Mouse (Mus musculus): ENCODE results near the gene Msto1.
"Not testable (repeated sequence)": the region's sequence is repeated elsewhere in the genome, so short reads cannot be mapped to it uniquely, and the experiment has no call there.

Gene Msto1

DNA sequence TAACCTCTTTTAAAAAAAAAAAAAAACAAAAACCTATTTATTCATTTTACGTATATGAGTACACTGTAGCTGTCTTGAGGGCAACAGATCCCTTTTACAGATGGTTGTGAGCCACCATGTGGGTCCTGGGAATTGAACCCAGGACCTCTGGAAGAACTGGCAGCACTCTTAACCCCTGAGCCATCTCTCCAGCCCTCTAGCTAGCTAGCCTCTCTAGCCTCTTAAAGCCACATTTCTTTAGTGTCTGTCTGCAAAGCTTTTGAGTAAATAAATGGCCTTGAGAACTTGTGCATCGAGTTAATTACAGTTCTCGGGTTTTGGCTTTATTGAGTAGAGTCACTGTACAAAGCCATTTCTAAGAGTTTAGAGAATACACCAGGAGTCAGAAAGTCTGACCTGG lies 9.0 kb downstream of the Msto1 start:
- no peak for DNase-seq

DNA sequence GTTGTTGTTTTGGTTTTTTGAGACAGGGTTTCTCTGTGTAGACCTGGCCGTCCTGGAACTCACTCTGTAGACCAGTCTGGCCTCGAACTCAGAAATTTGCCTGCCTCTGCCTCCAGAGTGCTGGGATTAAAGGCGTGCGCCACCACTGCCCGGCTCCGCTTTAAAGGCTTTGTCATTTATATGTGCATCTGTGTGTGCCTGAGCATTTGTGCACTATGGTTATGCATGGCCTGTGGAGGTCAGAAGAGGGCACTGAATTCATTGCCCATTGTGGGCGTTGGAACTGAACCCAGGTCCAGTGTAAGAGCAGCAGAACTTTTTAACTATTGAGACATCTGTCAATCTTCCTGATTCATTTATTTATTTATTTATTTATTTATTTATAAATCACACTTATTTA lies 20.8 kb downstream of the Msto1 start:
- not testable (repeated sequence) for DNase-seq

DNA sequence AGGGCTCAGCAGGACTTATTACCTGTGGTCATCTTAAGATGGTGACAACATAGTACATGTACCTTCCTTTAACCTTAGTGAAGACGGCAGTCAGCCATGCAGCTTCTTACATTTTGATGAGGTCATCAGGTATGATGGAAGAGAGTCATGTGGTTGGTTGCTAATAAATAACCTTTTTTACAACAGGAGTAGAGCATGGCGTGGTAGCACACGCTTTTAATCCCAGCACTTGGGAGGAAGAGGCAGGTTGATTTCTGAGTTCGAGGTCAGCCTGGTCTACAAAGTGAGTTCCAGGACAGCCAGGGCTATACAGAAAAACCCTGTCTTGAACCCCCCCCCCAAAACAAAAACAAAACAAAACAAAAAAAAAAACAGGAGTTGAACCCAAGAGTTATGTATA lies 31.3 kb downstream of the Msto1 start:
- DNase-seq, result not testable (repeated sequence)

DNA sequence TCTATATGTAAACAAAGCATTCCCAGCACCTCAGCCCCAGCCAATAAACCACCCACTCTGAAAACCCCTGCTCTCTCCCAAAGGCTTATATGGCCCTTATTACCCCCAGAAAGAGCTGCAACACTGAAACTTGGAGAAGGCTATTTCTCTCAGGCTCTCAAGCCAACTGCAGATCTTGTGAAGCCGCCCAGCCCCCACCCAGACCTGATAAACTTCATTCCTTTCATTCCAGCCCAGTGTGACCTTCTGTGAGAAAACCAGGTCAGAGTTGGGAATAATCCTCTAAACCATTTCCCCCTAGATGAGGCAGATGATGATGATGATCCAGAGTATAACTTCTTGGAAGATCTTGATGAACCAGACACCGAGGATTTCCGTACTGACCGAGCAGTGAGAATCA lies 45.4 kb downstream of the Msto1 start:
- not testable (repeated sequence) for DNase-seq

DNA sequence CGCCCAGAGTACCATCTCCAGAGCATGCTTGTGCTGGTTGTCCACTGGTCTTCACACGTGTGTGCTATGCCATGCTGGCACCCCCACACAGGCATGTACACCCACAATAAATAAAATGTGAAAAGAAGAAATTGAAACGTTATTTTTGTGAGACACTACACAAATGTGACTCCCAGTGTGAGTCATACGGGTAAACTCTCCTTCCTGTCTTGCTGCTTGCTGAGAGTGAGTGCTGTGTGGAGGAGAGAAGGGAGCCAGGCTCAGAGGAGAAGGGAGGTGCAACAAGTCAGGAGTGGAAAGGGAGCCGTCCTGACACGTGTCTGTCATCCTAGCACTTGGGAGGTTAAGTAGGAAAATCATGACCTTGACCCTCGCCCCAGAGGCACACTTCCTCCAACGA lies 46.6 kb downstream of the Msto1 start:
- not testable (repeated sequence) for DNase-seq

DNA sequence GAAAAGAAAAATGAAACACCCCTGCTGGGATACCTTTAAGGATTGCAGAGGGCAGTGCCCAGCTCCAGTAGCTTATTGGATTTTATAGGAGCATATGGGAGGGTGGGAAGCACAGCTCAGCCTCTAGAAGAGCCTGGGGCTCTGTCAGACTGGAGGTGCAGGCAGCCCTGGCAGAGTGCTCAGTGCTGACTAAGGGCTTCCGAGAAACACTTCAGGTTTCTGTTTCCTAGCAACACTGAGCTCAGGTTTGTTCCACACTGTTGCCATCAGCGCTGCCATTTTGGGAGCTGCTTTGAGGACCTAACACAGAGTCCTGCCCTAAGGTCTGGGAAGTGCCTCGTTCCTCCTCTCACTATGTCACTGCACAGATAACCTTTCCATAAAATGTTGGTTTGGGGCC lies 47.1 kb downstream of the Msto1 start:
- DNase-seq, result not testable (repeated sequence)

DNA sequence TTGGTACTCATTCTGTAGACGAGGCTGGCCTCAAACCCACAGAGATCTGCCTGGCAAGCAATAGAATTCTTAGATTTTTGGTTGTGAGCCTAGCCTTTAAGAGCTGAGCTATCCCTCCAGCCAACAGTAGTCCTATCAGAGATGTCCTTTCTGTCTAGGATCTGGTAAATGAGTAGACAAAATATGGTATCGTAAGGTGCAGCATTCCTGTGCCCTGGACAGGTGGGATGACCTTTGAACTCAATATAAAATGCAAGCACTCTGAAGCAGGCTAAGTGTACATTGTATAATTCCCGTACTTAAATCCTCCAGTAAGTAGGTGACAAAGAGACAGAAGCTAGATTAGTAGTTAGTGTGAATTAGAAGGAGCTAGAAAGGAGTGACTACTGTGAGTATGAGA lies 51.7 kb downstream of the Msto1 start:
- DNase-seq, result no peak

DNA sequence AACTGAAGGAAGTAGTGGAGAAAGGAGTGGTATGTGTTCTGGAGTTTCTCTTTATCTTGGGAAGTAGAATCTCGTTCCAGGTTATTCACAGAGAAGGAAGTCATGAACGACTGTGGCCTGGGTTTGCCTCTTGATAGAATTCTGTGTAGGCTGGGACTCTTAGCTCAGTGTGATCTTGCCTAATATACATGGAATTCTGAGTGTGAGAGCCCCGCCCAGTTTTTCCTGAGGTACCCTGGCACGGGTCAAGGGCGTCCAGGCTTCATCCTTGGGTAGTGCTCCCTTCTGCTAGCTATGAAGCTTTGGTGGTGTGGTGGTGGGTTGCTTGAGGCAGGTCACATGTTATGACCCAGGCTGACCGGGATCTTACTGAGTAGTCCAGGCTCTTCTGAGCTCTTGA lies 58.0 kb downstream of the Msto1 start:
- DNase-seq, result no peak

All from right cerebral cortex, adult 18-20 months (tissue).